Mouse (Mus musculus): Measurements from ENCODE around the gene Gm7030. TPM values are rescaled to one million over a fixed set of nuclear protein-coding genes. Genes with fewer than 3 reads are reported as not detected.
"Not testable (repeated sequence)": the region's sequence is repeated elsewhere in the genome, so short reads cannot be mapped to it uniquely, and the experiment has no call there.

Gm7030 gene
- not detected in 2 replicates for polyA plus RNA-seq (2015; fragmentation: Nextera tagmentation; extraction: Ambion mirVana)

DNA sequence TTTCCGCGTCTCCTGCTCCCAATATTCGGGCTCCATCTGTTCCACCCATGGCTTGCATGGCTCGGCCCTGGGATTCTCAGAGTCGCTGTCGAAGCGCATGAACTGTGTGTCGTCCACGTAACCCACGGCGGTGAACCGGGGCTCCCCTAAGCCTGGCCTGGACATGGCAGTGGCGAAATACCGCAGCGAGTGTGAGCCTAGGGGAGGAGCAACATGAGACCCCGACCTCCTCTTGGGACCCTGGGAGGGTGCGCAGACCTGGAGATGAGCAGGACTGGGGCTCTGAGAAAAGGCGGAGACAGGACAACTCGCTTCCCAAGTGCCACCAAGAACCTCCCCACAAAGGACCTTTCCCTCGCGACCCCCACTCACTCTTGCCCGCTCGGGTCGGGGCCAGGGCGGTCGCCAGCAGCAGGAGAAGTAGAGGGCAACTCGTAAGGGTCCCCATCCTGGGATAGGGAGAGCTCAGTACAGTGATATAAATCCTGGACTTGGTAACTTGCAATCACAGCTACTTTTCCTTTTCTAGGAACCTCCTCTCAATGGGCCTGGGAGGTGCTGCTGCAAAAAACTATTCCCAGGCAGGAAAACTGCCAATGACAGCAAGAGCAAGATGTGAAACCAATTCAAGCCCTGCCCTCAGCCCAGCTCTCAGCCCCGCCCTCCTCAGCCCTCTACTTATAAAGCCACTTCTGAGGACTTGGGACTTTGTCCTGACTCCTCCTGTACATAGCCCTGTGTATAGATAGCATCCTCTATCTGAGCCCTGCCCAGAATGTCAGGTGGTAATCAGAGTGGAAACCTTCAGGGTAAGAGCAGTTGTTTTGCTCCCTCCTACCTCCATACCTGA lies at the start of gene Gm7030:
Gene Gm7030 (minus strand): TSS at position 458 of the 850 bp plus-strand sequence.
- H3K27me3 ChIP-seq (ENCODE audit: control insufficient read depth, insufficient read depth, low read depth, low read length); H3K9me3 ChIP-seq (ENCODE audit: control insufficient read depth, low read length); H3K4me1 ChIP-seq (replicated peaks; ENCODE audit: control insufficient read depth, insufficient read depth, low read length); H3K27ac ChIP-seq (ENCODE audit: low read length); H3K36me3 ChIP-seq (ENCODE audit: control insufficient read depth, insufficient read depth, low read length): not testable (repeated sequence)
- ATAC-seq (ENCODE audit: low read depth) = peak; percentile 45; the same call in 1 of the 2 replicates
- WGBS = 12% methylated on average over 24 of the region's 28 CpGs
- H3K9ac ChIP-seq (ENCODE audit: low read length) = peak within 1 kb of the TSS; percentile 24
- peak within 1 kb of the TSS; percentile 21; the same call in 1 of the 2 replicates for H3K4me3 ChIP-seq (ENCODE audit: low read length)
- peak within 1 kb of the TSS; percentile 43 for H3K4me2 ChIP-seq (ENCODE audit: low read depth, low read length)

DNA sequence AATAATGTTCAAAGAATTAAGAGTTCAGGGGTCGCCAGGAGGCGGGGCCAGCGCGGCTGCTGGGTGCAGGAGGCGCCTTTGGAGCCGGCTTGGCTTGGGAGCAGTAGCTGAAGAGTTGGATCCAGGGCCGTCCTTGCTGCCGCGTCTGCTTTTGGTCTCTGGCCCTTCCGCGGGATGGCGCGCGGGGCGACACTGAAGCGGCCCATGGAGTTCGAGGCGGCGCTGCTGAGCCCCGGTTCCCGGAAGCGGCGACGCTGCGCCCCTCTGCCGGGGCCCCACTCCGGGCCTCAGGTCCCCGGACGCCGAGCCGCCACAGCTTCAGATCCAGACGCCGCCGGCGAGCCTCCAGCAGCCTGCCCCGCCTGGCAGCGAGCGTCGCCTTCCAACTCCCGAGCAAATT lies 49.7 kb upstream of the Gm7030 start:
- not testable (repeated sequence) for H3K4me1 ChIP-seq (replicated peaks; ENCODE audit: control insufficient read depth, insufficient read depth, low read length); H3K27me3 ChIP-seq (ENCODE audit: control insufficient read depth, insufficient read depth, low read depth, low read length); H3K9me3 ChIP-seq (ENCODE audit: control insufficient read depth, low read length); H3K36me3 ChIP-seq (ENCODE audit: control insufficient read depth, insufficient read depth, low read length)
- peak; percentile 70 for ATAC-seq (ENCODE audit: low read depth)
- H3K4me3 ChIP-seq (ENCODE audit: low read length) = peak overlapping the region; percentile 47
- under 1% methylated on average over 36 of the region's 40 CpGs for WGBS
- peak overlapping the region; percentile 59 for H3K27ac ChIP-seq (ENCODE audit: low read length)
- peak overlapping the region; percentile 64 for H3K9ac ChIP-seq (ENCODE audit: low read length)
- peak overlapping the region; percentile 63 for H3K4me2 ChIP-seq (ENCODE audit: low read depth, low read length)

DNA sequence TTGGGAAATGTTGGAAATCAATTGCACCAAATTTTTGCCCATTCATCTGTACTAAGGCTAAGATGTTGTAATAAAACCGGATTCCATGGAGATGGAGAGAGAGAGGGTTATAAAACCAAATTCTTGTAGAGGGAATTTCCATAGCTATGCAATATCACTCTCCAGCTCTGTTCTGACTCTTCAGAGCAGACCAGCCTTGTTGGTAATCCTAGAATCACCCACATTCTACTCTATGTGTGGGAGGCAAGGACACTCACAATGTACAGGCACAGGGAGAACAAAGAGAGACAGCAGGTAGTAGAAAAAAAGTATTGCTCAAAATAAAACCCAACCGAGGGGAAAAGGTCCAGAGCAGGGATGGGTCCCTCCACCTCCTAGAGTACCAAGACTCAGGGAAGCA lies 46.9 kb upstream of the Gm7030 start:
- H3K4me2 ChIP-seq (ENCODE audit: low read depth, low read length); ATAC-seq (ENCODE audit: low read depth); H3K9ac ChIP-seq (ENCODE audit: low read length); H3K27me3 ChIP-seq (ENCODE audit: control insufficient read depth, insufficient read depth, low read depth, low read length); H3K9me3 ChIP-seq (ENCODE audit: control insufficient read depth, low read length); H3K36me3 ChIP-seq (ENCODE audit: control insufficient read depth, insufficient read depth, low read length); H3K4me1 ChIP-seq (replicated peaks; ENCODE audit: control insufficient read depth, insufficient read depth, low read length); H3K4me3 ChIP-seq (ENCODE audit: low read length); H3K27ac ChIP-seq (ENCODE audit: low read length): not testable (repeated sequence)
- WGBS = no CpG with 5 or more reads among the region's 2 CpGs

DNA sequence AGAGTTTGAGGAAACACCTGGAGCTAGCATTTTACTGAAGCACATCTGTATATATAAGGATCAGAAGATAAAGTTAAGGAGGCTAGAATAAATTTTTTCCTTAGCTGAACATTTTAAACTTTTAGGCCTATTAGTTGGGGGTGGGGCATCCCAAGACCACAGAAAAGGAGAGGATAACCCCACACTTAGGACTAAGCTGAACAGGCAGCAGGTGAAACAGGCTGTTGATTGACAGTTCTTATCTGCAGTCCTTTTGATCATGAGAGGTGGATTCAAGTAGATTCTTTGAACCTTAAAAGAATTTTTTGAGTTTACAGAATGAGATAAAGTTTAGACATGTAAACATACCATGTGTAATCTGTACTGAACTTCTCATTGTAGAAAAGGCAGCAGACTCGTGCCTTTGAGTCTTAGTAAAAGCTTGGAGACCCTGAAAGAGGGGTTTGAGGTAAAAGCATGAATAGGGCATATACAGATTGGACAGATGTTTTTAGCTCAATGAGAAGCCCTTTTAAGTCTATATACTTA lies 41.1 kb upstream of the Gm7030 start:
- 15% methylated on average over 1 of the region's 1 CpGs for WGBS
- Histone ChIP-seq H3K9ac (ENCODE audit: low read length) (no peak overlapping the region), H3K4me3 (ENCODE audit: low read length) (no peak overlapping the region), H3K27me3 (ENCODE audit: control insufficient read depth, insufficient read depth, low read depth, low read length) (peaks cover 22% of the 10 kb centered on the region), H3K36me3 (ENCODE audit: control insufficient read depth, insufficient read depth, low read length) (no peaks in the 10 kb centered on the region), H3K4me2 (ENCODE audit: low read depth, low read length) (no peak overlapping the region), H3K27ac (ENCODE audit: low read length) (peak overlapping the region; percentile 66; the same call in 1 of the 2 replicates), H3K9me3 (ENCODE audit: control insufficient read depth, low read length) (no peaks in the 10 kb centered on the region), H3K4me1 (replicated peaks; ENCODE audit: control insufficient read depth, insufficient read depth, low read length) (no peaks in the 10 kb centered on the region)
- peak; percentile 59 for ATAC-seq (ENCODE audit: low read depth)

DNA sequence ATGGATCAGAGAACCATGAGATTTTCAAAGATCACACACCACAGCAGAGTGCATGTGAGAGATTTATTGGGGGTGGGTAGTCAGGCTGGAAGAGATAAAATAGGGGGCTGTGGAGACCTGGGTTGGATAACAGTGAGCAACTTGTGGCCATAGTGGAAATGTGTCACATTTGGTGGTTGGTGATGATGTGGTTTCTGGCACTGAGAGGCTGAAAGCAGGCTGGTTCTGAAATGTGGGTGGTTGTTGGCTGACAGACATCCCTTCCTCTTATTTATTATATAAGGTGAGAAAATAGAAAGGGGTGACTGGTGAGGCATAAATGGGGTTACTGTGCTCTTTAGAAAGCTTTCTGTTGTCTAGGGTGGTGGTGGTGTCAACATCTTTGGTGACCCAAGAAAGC lies 40.5 kb upstream of the Gm7030 start:
- H3K4me2 ChIP-seq (ENCODE audit: low read depth, low read length) = peak overlapping the region; percentile 17; the same call in 1 of the 2 replicates
- peaks cover 22% of the 10 kb centered on the region for H3K27me3 ChIP-seq (ENCODE audit: control insufficient read depth, insufficient read depth, low read depth, low read length)
- no peak overlapping the region for H3K4me3 ChIP-seq (ENCODE audit: low read length)
- no peak overlapping the region for H3K9ac ChIP-seq (ENCODE audit: low read length)
- H3K27ac ChIP-seq (ENCODE audit: low read length) = peak overlapping the region; percentile 66
- no peaks in the 10 kb centered on the region for H3K36me3 ChIP-seq (ENCODE audit: control insufficient read depth, insufficient read depth, low read length)
- no peaks in the 10 kb centered on the region for H3K9me3 ChIP-seq (ENCODE audit: control insufficient read depth, low read length)
- H3K4me1 ChIP-seq (replicated peaks; ENCODE audit: control insufficient read depth, insufficient read depth, low read length) = no peaks in the 10 kb centered on the region
- ATAC-seq (ENCODE audit: low read depth) = no peak

DNA sequence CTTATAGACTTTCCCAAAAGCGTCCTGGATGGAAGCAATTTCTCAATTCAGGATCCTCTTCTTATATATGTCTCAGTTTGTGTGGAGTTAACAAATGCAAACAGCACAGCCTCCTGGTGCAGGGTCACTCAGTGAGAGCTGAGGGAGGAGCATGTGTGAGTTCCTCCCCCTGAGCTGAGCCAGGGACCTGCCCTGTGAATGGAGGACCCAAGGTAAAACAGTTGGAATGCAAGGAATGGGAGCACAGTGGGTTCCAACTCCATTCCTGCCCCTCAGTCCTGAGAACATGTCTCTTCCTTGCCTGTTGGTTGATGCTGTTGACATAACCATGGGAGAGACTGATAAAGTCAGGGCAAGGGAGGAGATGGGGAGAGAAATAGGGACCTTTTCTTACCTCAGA lies 39.9 kb upstream of the Gm7030 start:
- not testable (repeated sequence) for H3K4me1 ChIP-seq (replicated peaks; ENCODE audit: control insufficient read depth, insufficient read depth, low read length); H3K4me2 ChIP-seq (ENCODE audit: low read depth, low read length); H3K4me3 ChIP-seq (ENCODE audit: low read length); H3K36me3 ChIP-seq (ENCODE audit: control insufficient read depth, insufficient read depth, low read length); H3K9me3 ChIP-seq (ENCODE audit: control insufficient read depth, low read length); H3K9ac ChIP-seq (ENCODE audit: low read length)
- peak; percentile 42; the same call in 1 of the 2 replicates for ATAC-seq (ENCODE audit: low read depth)
- WGBS = no CpG with 5 or more reads among the region's 1 CpGs
- Histone ChIP-seq H3K27me3 (ENCODE audit: control insufficient read depth, insufficient read depth, low read depth, low read length) (peaks cover 22% of the 10 kb centered on the region), H3K27ac (ENCODE audit: low read length) (peak overlapping the region; percentile 66; the same call in 1 of the 2 replicates)

DNA sequence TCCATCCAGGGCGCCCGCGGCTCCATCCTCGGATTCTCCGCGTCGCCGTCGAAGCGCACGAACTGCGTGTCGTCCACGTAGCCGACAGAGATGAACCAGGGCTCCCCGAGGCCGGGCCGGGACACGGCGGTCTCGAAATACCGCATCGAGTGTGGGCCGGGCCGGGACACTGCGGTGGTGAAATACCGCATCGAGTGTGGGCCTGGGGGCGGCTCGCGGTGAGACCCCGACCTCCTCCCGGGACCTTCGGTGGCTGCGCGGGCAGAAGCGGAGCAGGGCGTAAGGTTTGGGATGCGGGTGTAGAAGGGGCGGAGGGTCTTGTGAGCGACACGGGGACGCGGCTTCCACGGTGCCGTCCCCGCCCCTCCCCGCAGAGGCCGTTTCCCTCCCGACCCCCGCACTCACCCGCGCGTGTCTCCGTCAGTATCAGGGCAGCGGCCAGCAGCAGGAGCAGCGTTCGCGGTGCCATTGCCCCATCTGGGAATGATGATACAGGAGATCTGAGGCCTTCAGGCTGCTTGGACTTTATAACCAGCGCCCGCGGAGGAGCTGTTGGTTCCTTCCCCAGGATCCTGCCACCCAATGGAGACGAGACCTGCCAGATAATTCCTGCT lies 38.9 kb upstream of the Gm7030 start, which contains the start of gene Gm8909:
Gene Gm8909 (minus strand): TSS at position 499 of the 614 bp plus-strand sequence.
- no peaks in the 10 kb centered on the region for H3K36me3 ChIP-seq (ENCODE audit: control insufficient read depth, insufficient read depth, low read length)
- H3K4me1 ChIP-seq (replicated peaks; ENCODE audit: control insufficient read depth, insufficient read depth, low read length) = no peaks in the 10 kb centered on the region
- peak within 1 kb of the TSS; percentile 71 for H3K9ac ChIP-seq (ENCODE audit: low read length)
- WGBS = 3% methylated on average over 62 of the region's 63 CpGs
- H3K9me3 ChIP-seq (ENCODE audit: control insufficient read depth, low read length) = no peaks in the 10 kb centered on the region
- H3K4me3 ChIP-seq (ENCODE audit: low read length) = peak within 1 kb of the TSS; percentile 59
- peak; percentile 29 for ATAC-seq (ENCODE audit: low read depth)
- peak within 1 kb of the TSS; percentile 66 for H3K27ac ChIP-seq (ENCODE audit: low read length)
- H3K27me3 ChIP-seq (ENCODE audit: control insufficient read depth, insufficient read depth, low read depth, low read length) = peaks cover 22% of the 10 kb centered on the region
- H3K4me2 ChIP-seq (ENCODE audit: low read depth, low read length) = peak within 1 kb of the TSS; percentile 57

DNA sequence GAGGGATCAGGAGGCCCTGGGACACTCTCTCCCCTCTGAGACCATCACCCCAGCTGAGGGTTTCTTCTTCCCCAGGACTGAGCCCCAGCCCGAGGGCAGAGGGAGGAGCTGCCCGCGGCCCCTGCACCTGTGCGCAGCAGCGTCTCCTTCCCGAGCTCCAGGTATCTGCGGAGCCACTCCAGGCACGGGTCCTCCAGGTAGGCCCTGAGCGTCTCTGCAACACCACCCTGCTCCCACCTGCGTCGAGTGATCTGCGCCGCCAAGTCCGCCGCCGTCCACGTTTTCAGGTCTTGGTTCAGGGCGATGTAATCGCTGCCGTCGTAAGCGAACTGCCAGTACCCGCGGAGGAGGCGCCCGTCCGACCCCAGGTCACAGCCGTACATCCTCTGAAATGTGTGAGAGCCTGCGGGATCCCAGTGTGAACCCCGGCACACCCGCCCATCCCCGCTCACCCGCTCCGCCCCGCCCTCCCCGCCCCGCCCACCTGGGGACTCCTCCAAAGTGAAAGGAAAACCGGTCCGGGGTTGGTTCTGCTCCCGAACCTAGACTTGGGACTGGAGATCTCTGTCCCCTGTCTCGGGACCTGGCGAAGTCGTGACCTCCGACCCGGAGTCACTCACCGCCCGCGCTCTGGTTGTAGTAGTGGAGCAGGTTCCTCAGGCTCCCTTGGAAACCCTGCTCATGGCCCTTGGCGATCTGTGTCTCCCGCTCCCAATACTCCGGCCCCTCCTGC lies 38.2 kb upstream of the Gm7030 start:
- Histone ChIP-seq H3K27ac (ENCODE audit: low read length) (peak overlapping the region; percentile 57), H3K9ac (ENCODE audit: low read length) (peak overlapping the region; percentile 71), H3K4me2 (ENCODE audit: low read depth, low read length) (peak overlapping the region; percentile 57), H3K36me3 (ENCODE audit: control insufficient read depth, insufficient read depth, low read length) (no peaks in the 10 kb centered on the region), H3K27me3 (ENCODE audit: control insufficient read depth, insufficient read depth, low read depth, low read length) (peaks cover 22% of the 10 kb centered on the region), H3K9me3 (ENCODE audit: control insufficient read depth, low read length) (no peaks in the 10 kb centered on the region), H3K4me3 (ENCODE audit: low read length) (peak overlapping the region; percentile 59), H3K4me1 (replicated peaks; ENCODE audit: control insufficient read depth, insufficient read depth, low read length) (no peaks in the 10 kb centered on the region)
- ATAC-seq (ENCODE audit: low read depth) = peak; percentile 66
- WGBS = 1% methylated on average over 51 of the region's 51 CpGs

Data from lung, embryonic 16.5 days (tissue).